Mouse (Mus musculus): Measurements from ENCODE around the gene Hat1. TPM values are rescaled to one million over a fixed set of nuclear protein-coding genes. Genes with fewer than 3 reads are reported as not detected.

The Hat1 gene
- polyA plus RNA-seq, 1 experiment from 2014 or later, result 72.8 TPM

GRCm38 (mm10) chr2:71466861-71467450 lies 78.2 kb downstream of the Hat1 start:
- no peak overlapping the region for H3K4me3 ChIP-seq (replicated peaks; ENCODE audit: low read length)
- H3K27ac ChIP-seq (ENCODE audit: low read length), result no peak overlapping the region
- no peaks in the 10 kb centered on the region for H3K27me3 ChIP-seq (replicated peaks; ENCODE audit: control insufficient read depth, insufficient read depth, low read length)
- WGBS, result 62% methylated on average over 11 of the region's 11 CpGs
- no peaks in the 10 kb centered on the region for H3K9me3 ChIP-seq (ENCODE audit: control insufficient read depth, low read length)
- H3K4me2 ChIP-seq (ENCODE audit: low read length), result no peak overlapping the region
- H3K36me3 ChIP-seq (ENCODE audit: control insufficient read depth, insufficient read depth), result no peaks in the 10 kb centered on the region
- H3K4me1 ChIP-seq (replicated peaks; ENCODE audit: control insufficient read depth, insufficient read depth, low read length), result no peaks in the 10 kb centered on the region
- no peak for ATAC-seq
- no peak overlapping the region for H3K9ac ChIP-seq (replicated peaks; ENCODE audit: low read depth, low read length)

GRCm38 (mm10) chr2:71471094-71471493 lies 82.3 kb downstream of the Hat1 start:
- Histone ChIP-seq H3K4me1 (replicated peaks; ENCODE audit: control insufficient read depth, insufficient read depth, low read length) (peaks cover 12% of the 10 kb centered on the region), H3K36me3 (ENCODE audit: control insufficient read depth, insufficient read depth) (no peaks in the 10 kb centered on the region), H3K4me2 (ENCODE audit: low read length) (no peak overlapping the region), H3K9me3 (ENCODE audit: control insufficient read depth, low read length) (no peaks in the 10 kb centered on the region), H3K27ac (ENCODE audit: low read length) (no peak overlapping the region), H3K27me3 (replicated peaks; ENCODE audit: control insufficient read depth, insufficient read depth, low read length) (no peaks in the 10 kb centered on the region), H3K9ac (replicated peaks; ENCODE audit: low read depth, low read length) (no peak overlapping the region), H3K4me3 (replicated peaks; ENCODE audit: low read length) (no peak overlapping the region)
- 91% methylated on average over 6 of the region's 6 CpGs for WGBS
- no peak for ATAC-seq

GRCm38 (mm10) chr2:71473830-71474229 lies 85.1 kb downstream of the Hat1 start:
- Histone ChIP-seq H3K27me3 (replicated peaks; ENCODE audit: control insufficient read depth, insufficient read depth, low read length) (no peaks in the 10 kb centered on the region), H3K9me3 (ENCODE audit: control insufficient read depth, low read length) (no peaks in the 10 kb centered on the region), H3K36me3 (ENCODE audit: control insufficient read depth, insufficient read depth) (no peaks in the 10 kb centered on the region), H3K4me1 (replicated peaks; ENCODE audit: control insufficient read depth, insufficient read depth, low read length) (peaks cover 12% of the 10 kb centered on the region), H3K4me2 (ENCODE audit: low read length) (no peak overlapping the region), H3K9ac (replicated peaks; ENCODE audit: low read depth, low read length) (no peak overlapping the region), H3K4me3 (replicated peaks; ENCODE audit: low read length) (no peak overlapping the region), H3K27ac (ENCODE audit: low read length) (no peak overlapping the region)
- 81% methylated on average over 7 of the region's 7 CpGs for WGBS
- no peak for ATAC-seq

- Histone ChIP-seq H3K4me3 (replicated peaks; ENCODE audit: low read length) (no peak overlapping the region), H3K27me3 (replicated peaks; ENCODE audit: control insufficient read depth, insufficient read depth, low read length) (no peaks in the 10 kb centered on the region), H3K9ac (replicated peaks; ENCODE audit: low read depth, low read length) (no peak overlapping the region), H3K4me1 (replicated peaks; ENCODE audit: control insufficient read depth, insufficient read depth, low read length) (peaks cover 12% of the 10 kb centered on the region), H3K27ac (ENCODE audit: low read length) (no peak overlapping the region), H3K4me2 (ENCODE audit: low read length) (no peak overlapping the region), H3K9me3 (ENCODE audit: control insufficient read depth, low read length) (no peaks in the 10 kb centered on the region), H3K36me3 (ENCODE audit: control insufficient read depth, insufficient read depth) (no peaks in the 10 kb centered on the region)
- no peak for ATAC-seq
- 38% methylated on average over 7 of the region's 7 CpGs for WGBS
These were observed 85.6 kb downstream of the Hat1 start for GRCm38 (mm10) chr2:71474345-71474744.

GRCm38 (mm10) chr2:71475311-71475710 lies 86.6 kb downstream of the Hat1 start:
- ATAC-seq, result no peak
- WGBS, result 77% methylated on average over 10 of the region's 10 CpGs

GRCm38 (mm10) chr2:71475760-71476159 lies 87.0 kb downstream of the Hat1 start:
- no peak for ATAC-seq
- H3K27me3 ChIP-seq (replicated peaks; ENCODE audit: control insufficient read depth, insufficient read depth, low read length), result no peaks in the 10 kb centered on the region
- no peak overlapping the region for H3K27ac ChIP-seq (ENCODE audit: low read length)
- no peaks in the 10 kb centered on the region for H3K9me3 ChIP-seq (ENCODE audit: control insufficient read depth, low read length)
- no peak overlapping the region for H3K9ac ChIP-seq (replicated peaks; ENCODE audit: low read depth, low read length)
- peaks cover 12% of the 10 kb centered on the region for H3K4me1 ChIP-seq (replicated peaks; ENCODE audit: control insufficient read depth, insufficient read depth, low read length)
- no peak overlapping the region for H3K4me2 ChIP-seq (ENCODE audit: low read length)
- no peak overlapping the region for H3K4me3 ChIP-seq (replicated peaks; ENCODE audit: low read length)
- H3K36me3 ChIP-seq (ENCODE audit: control insufficient read depth, insufficient read depth), result no peaks in the 10 kb centered on the region
- WGBS, result 59% methylated on average over 4 of the region's 4 CpGs

More at GRCm38 (mm10) chr2:71475311-71475710, 86.6 kb downstream of the Hat1 start:
- Histone ChIP-seq H3K4me1 (replicated peaks; ENCODE audit: control insufficient read depth, insufficient read depth, low read length) (peaks cover 12% of the 10 kb centered on the region), H3K9me3 (ENCODE audit: control insufficient read depth, low read length) (no peaks in the 10 kb centered on the region), H3K27me3 (replicated peaks; ENCODE audit: control insufficient read depth, insufficient read depth, low read length) (no peaks in the 10 kb centered on the region), H3K9ac (replicated peaks; ENCODE audit: low read depth, low read length) (no peak overlapping the region), H3K36me3 (ENCODE audit: control insufficient read depth, insufficient read depth) (no peaks in the 10 kb centered on the region), H3K27ac (ENCODE audit: low read length) (no peak overlapping the region), H3K4me2 (ENCODE audit: low read length) (no peak overlapping the region), H3K4me3 (replicated peaks; ENCODE audit: low read length) (no peak overlapping the region)

- ATAC-seq, result no peak
- peaks cover 12% of the 10 kb centered on the region for H3K4me1 ChIP-seq (replicated peaks; ENCODE audit: control insufficient read depth, insufficient read depth, low read length)
- H3K9ac ChIP-seq (replicated peaks; ENCODE audit: low read depth, low read length), result no peak overlapping the region
These were observed 89.0 kb downstream of the Hat1 start for GRCm38 (mm10) chr2:71477787-71478186.

GRCm38 (mm10) chr2:71479917-71480316 lies 91.2 kb downstream of the Hat1 start:
- H3K9me3 ChIP-seq (ENCODE audit: control insufficient read depth, low read length), result no peaks in the 10 kb centered on the region
- no peak overlapping the region for H3K9ac ChIP-seq (replicated peaks; ENCODE audit: low read depth, low read length)
- 11% methylated on average over 7 of the region's 7 CpGs for WGBS
- H3K4me1 ChIP-seq (replicated peaks; ENCODE audit: control insufficient read depth, insufficient read depth, low read length), result peaks cover 16% of the 10 kb centered on the region
- H3K4me2 ChIP-seq (ENCODE audit: low read length), result no peak overlapping the region
- H3K27me3 ChIP-seq (replicated peaks; ENCODE audit: control insufficient read depth, insufficient read depth, low read length), result no peaks in the 10 kb centered on the region
- no peak overlapping the region for H3K27ac ChIP-seq (ENCODE audit: low read length)
- H3K4me3 ChIP-seq (replicated peaks; ENCODE audit: low read length), result no peak overlapping the region
- no peak; the same call in 1 of the 2 replicates for ATAC-seq
- no peaks in the 10 kb centered on the region for H3K36me3 ChIP-seq (ENCODE audit: control insufficient read depth, insufficient read depth)

More at GRCm38 (mm10) chr2:71477787-71478186, 89.0 kb downstream of the Hat1 start:
- Histone ChIP-seq H3K9me3 (ENCODE audit: control insufficient read depth, low read length) (no peaks in the 10 kb centered on the region), H3K27me3 (replicated peaks; ENCODE audit: control insufficient read depth, insufficient read depth, low read length) (no peaks in the 10 kb centered on the region), H3K4me2 (ENCODE audit: low read length) (no peak overlapping the region), H3K27ac (ENCODE audit: low read length) (no peak overlapping the region), H3K4me3 (replicated peaks; ENCODE audit: low read length) (no peak overlapping the region), H3K36me3 (ENCODE audit: control insufficient read depth, insufficient read depth) (no peaks in the 10 kb centered on the region)

- H3K4me3 ChIP-seq (replicated peaks; ENCODE audit: low read length), result no peak overlapping the region
- H3K36me3 ChIP-seq (ENCODE audit: control insufficient read depth, insufficient read depth), result no peaks in the 10 kb centered on the region
- no peaks in the 10 kb centered on the region for H3K9me3 ChIP-seq (ENCODE audit: control insufficient read depth, low read length)
- H3K4me1 ChIP-seq (replicated peaks; ENCODE audit: control insufficient read depth, insufficient read depth, low read length), result peaks cover 12% of the 10 kb centered on the region
- H3K4me2 ChIP-seq (ENCODE audit: low read length), result no peak overlapping the region
- no peaks in the 10 kb centered on the region for H3K27me3 ChIP-seq (replicated peaks; ENCODE audit: control insufficient read depth, insufficient read depth, low read length)
- H3K27ac ChIP-seq (ENCODE audit: low read length), result no peak overlapping the region
- H3K9ac ChIP-seq (replicated peaks; ENCODE audit: low read depth, low read length), result no peak overlapping the region
- no peak for ATAC-seq
- 71% methylated on average over 6 of the region's 6 CpGs for WGBS
These were observed 93.1 kb downstream of the Hat1 start for GRCm38 (mm10) chr2:71481825-71482224.

All from forebrain, embryonic 16.5 days (tissue).